Mouse (Mus musculus) limb, embryonic 15.5 days (tissue): ENCODE data around the gene Uhmk1. TPM values are rescaled to one million over a fixed set of nuclear protein-coding genes. Genes with fewer than 3 reads are reported as not detected.

Experiments
- ATAC-seq: fragments of 200-750 bp; cut with Nextera tagmentation; 2 replicates; pipeline ENCODE4 v1.8.0; 2017; ENCODE audit warnings: low read depth, moderate TSS enrichment; ENCODE audit not compliant: insufficient number of reproducible peaks, low FRiP score, low TSS enrichment
- H3K27ac ChIP-seq: fragments of 300-500 bp; sonication (generic); 2 replicates; pipeline ENCODE4 v1.5.1; 2015; ENCODE audit warnings: moderate library complexity, mild to moderate bottlenecking, inconsistent platforms
- H3K27me3 ChIP-seq: fragments of 300-500 bp; sonication (generic); 2 replicates; pipeline ENCODE4 v1.6.1; 2015; ENCODE audit warnings: inconsistent platforms
- H3K36me3 ChIP-seq: fragments of 300-500 bp; sonication (generic); 2 replicates; pipeline ENCODE4 v1.6.1; 2015; ENCODE audit warnings: inconsistent platforms
- H3K4me1 ChIP-seq: fragments of 300-500 bp; sonication (generic); 2 replicates; pipeline ENCODE4 v1.6.1; 2015; ENCODE audit warnings: inconsistent platforms
- H3K4me2 ChIP-seq: fragments of 300-500 bp; sonication (generic); 2 replicates; pipeline ENCODE4 v1.6.1; 2015; ENCODE audit warnings: mild to moderate bottlenecking, inconsistent platforms
- H3K4me3 ChIP-seq: fragments of 300-500 bp; sonication (generic); 2 replicates; pipeline ENCODE4 v1.5.1; 2015; ENCODE audit warnings: mild to moderate bottlenecking, inconsistent platforms
- H3K9ac ChIP-seq: fragments of 300-500 bp; sonication (generic); 2 replicates; pipeline ENCODE4 v1.6.1; 2015; ENCODE audit warnings: inconsistent platforms
- H3K9me3 ChIP-seq: fragments of 300-500 bp; sonication (generic); 2 replicates; pipeline ENCODE4 v1.6.1; 2016; ENCODE audit warnings: inconsistent platforms
- WGBS: fragments of 180-500 bp; shearing (Covaris S2); methylation state at CpG from one replicate; pipeline ENCODE4 v1.1.7; 2015; 5-methylcytosine and 5-hydroxymethylcytosine counted together
- polyA plus RNA-seq: library from polyadenylated mRNA; unstranded; fragments of >200 nt; fragmentation: Nextera tagmentation; extraction: Ambion mirVana; gene quantifications from 2 replicates; pipeline ENCODE4 v1.2.1, GENCODE M21; 2015

The Uhmk1 gene
- polyA plus RNA-seq, 1 experiment from 2014 or later, result 6.7 TPM

DNA sequence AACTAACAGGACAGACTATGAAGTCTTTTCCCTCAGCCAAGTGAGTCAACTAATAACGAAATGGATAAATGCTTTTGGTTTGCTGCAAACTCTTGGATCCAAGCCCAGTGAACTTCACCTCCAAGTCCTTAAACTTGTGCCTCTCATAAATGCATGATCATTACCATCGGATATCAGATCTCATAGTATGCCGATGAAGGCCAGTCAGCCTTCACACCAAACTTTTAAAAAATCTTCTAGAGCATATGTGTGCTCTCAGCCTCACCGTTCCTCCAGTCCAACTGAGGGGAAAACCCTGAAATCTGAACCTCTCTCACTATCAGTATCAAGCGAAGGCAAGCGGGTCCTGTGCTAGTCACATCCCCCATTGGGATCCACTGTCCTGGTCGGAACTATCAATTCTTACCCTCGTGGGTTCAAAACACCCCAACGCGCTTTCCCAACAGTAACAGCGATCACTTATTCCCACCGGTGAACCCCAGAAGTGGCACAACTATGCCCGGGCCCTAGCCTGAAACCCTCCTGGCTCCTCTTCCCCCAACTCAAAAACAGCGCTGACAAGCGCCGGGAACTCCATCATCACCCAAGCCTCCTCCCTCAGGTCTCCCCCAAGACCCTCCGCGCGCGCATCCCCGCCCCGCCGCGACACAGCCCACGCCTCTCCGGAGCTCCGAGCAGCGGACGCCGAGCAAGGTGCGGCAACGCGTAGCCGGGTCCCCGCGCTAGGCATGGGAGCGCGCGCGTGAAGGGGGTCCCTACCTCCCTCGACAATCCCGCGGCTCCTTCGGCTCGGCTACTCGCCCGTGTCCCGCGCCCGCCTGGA, 41.0 kb downstream of the Uhmk1 start:
- Histone ChIP-seq H3K4me1 (peaks cover 5% of the 10 kb centered on the region), H3K36me3 (no peaks in the 10 kb centered on the region), H3K27me3 (no peaks in the 10 kb centered on the region), H3K4me2 (peak overlapping the region; percentile 62), H3K9me3 (no peaks in the 10 kb centered on the region), H3K27ac (peak overlapping the region; percentile 91), H3K9ac (peak overlapping the region; percentile 71), H3K4me3 (peak overlapping the region; percentile 77)
- WGBS, result under 1% methylated on average over 48 of the region's 50 CpGs
- ATAC-seq, result peak; percentile 74

DNA sequence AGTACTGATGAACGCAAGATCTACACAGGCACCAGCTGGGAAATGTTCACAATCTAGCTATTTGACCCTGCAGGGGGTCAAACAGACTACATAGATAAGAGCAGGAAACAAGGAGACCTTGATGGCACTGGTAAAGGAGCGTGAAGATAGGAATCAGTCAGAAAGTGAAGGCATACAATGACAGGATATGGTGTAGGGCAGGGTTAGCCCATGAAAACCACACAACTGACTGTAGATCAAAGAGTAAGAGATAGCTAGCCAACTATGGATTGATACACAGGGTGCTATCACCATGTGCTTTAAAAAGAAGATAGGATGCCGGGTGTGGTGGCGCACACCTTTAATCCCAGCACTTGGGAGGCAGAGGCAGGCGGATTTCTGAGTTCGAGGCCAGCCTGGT, 47.4 kb downstream of the Uhmk1 start:
- no peaks in the 10 kb centered on the region for H3K4me1 ChIP-seq
- H3K27me3 ChIP-seq, result no peaks in the 10 kb centered on the region
- no peak for ATAC-seq
- H3K36me3 ChIP-seq, result peaks cover 17% of the 10 kb centered on the region
- H3K9ac ChIP-seq, result no peak overlapping the region
- no peaks in the 10 kb centered on the region for H3K9me3 ChIP-seq
- H3K4me3 ChIP-seq, result no peak overlapping the region
- WGBS, result 95% methylated on average over 6 of the region's 6 CpGs
- no peak overlapping the region for H3K4me2 ChIP-seq
- H3K27ac ChIP-seq, result no peak overlapping the region

DNA sequence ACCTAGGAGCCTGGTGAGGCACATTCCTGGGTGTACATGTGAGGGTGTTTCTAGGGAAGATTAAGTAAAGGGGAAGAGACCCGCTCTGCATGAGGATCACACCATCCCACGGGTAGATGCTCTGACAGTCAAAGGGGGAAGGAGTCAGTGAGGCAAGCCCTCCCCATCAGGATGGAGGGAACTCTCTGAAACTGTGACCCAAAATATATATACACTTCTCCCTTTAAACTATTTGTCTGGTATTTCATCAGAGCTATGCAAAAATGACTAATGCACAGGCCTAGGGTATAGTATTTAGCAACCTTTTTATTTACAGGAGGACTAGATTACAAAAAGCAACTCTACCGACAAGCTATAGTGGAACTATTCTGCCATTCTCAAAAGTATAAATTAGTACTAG, 50.3 kb downstream of the Uhmk1 start:
- Histone ChIP-seq H3K9me3 (no peaks in the 10 kb centered on the region), H3K36me3 (peaks cover 23% of the 10 kb centered on the region), H3K9ac (no peak overlapping the region), H3K27ac (no peak overlapping the region), H3K4me3 (no peak overlapping the region), H3K4me2 (no peak overlapping the region), H3K27me3 (no peaks in the 10 kb centered on the region), H3K4me1 (no peaks in the 10 kb centered on the region)
- 79% methylated on average over 3 of the region's 3 CpGs for WGBS
- no peak for ATAC-seq

DNA sequence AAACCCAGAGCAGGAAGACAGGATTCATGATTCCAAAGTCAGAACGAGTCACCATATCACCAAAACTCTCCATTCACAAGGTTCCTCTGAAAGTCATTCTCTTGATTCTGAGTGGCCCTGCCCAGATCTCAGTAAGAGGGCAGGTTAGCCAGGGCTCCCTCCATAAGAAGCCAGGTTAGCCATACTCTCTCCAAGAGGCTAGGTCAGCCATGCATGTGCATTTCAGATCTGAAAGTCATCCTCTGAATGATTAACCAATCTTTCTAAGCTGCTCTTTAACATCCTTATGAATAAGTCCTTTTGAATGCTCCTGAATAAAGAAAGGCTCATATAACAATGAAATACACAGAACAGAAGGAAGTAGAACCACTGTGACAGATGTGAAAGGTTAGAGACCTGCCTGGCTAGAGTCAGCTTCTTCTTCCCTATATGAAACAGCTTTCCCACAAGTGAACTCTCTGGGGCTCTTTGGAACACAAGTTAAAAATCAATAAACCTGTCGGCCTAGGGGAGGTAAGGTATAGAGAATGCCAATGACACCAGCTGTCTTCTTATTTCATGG, 51.1 kb downstream of the Uhmk1 start:
- Histone ChIP-seq H3K27me3 (no peaks in the 10 kb centered on the region), H3K9ac (no peak overlapping the region), H3K9me3 (no peaks in the 10 kb centered on the region), H3K4me2 (no peak overlapping the region), H3K36me3 (peaks cover 25% of the 10 kb centered on the region), H3K4me1 (no peaks in the 10 kb centered on the region), H3K27ac (no peak overlapping the region), H3K4me3 (no peak overlapping the region)
- WGBS, result 89% methylated on average over 2 of the region's 2 CpGs
- ATAC-seq, result no peak

DNA sequence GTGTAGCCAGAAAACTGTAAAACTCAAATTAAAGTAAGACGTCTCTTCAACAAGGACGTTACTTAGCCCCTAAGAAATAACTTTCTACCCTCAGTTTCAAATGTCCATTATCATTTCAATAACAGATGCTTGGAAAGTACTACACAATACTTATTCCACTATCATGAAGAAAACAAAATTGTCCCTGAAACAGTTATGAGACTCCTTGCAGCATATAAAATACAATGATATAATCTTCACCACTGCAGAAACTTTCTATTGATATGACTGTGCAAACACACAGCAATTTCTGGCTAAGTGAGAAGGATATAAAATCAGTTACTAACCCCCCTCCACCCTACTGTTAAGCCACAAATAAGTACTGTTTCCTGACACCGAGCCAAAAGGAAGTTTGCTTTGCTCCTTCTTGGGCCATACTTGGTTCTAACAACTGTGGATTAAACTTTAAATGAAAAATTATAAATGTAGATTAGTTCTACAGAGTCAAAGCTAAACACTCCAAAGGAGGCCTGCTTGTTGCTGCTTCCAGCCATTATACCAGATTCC, 51.7 kb downstream of the Uhmk1 start:
- no peak for ATAC-seq
- Histone ChIP-seq H3K4me3 (no peak overlapping the region), H3K9me3 (no peaks in the 10 kb centered on the region), H3K4me2 (no peak overlapping the region), H3K36me3 (peaks cover 30% of the 10 kb centered on the region), H3K27ac (no peak overlapping the region), H3K27me3 (no peaks in the 10 kb centered on the region), H3K4me1 (no peaks in the 10 kb centered on the region), H3K9ac (no peak overlapping the region)
- WGBS, result 77% methylated on average over 3 of the region's 3 CpGs

DNA sequence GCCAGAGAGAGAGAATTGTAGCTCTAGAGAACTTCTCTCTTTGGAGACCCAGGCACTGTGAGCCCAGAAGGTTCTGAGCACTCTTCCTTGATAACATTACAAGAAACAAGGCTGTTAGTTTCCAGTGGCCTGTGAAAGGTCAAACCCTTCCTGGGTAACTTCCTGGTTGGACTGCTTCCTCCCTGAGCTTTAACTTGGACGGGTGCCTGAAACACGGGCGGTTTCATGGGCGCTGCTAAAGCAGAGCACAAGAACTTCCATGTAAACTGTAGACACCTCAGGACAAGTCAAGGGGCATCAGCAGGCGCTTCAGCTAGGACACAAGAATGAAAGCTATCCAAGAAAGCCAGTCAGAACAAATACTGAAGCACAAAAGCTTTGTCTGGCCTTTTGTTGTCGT, 53.3 kb downstream of the Uhmk1 start:
- Histone ChIP-seq H3K27ac (no peak overlapping the region), H3K27me3 (no peaks in the 10 kb centered on the region), H3K9me3 (no peaks in the 10 kb centered on the region), H3K4me1 (no peaks in the 10 kb centered on the region), H3K9ac (no peak overlapping the region), H3K36me3 (peaks cover 42% of the 10 kb centered on the region), H3K4me3 (no peak overlapping the region), H3K4me2 (no peak overlapping the region)
- WGBS, result 87% methylated on average over 6 of the region's 6 CpGs
- ATAC-seq, result no peak

DNA sequence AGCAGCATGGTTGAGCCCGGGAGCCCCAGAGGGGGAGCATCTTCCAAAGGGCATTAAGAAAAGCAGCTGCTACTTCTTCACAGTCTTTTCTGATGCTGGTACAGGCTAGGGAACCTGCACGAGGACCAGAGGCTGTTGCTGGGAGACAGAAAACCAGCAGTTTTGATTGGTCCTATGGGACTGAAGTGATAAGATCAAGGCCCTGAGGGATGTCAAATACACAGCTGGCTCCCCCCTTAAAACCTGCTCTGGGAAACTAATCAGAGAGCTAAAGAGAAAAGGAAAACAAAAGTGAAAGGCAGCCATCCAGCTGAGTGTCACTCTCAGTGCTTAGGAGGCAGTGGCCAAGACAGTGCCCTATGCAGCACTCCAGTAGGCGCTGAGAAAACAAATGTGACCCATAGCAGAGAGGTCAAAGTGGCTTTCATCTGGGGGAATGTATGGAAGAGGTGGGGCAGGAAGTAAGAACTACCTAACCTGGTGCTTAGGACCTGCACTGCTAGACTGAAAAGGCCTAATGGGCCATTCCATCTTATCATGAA, 54.7 kb downstream of the Uhmk1 start:
- Histone ChIP-seq H3K4me3 (no peak overlapping the region), H3K4me2 (no peak overlapping the region), H3K4me1 (no peaks in the 10 kb centered on the region), H3K9ac (no peak overlapping the region), H3K9me3 (no peaks in the 10 kb centered on the region), H3K27ac (no peak overlapping the region), H3K27me3 (no peaks in the 10 kb centered on the region), H3K36me3 (peaks cover 40% of the 10 kb centered on the region)
- ATAC-seq, result no peak
- WGBS, result 64% methylated on average over 3 of the region's 3 CpGs

DNA sequence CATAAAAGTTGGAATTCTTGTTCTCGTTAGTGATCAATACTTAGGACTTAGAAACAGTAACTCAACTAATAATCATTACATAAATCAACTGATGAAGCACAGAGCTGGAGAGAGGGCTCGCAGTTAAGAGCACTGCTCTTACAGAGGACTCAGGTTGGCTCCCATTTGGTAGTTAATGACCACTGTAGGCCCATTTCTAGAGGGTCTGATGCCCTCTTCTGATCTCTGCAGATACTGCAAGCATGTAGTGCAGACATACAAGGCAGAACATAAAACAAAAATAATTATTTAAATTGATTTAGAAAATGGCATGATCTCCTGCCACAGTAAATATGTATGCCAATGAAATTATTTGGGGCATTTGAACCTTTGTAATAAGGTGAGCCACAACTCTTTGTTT, 55.5 kb downstream of the Uhmk1 start:
- H3K36me3 ChIP-seq, result peaks cover 35% of the 10 kb centered on the region
- no peaks in the 10 kb centered on the region for H3K27me3 ChIP-seq
- no peak overlapping the region for H3K4me3 ChIP-seq
- H3K4me1 ChIP-seq, result no peaks in the 10 kb centered on the region
- 65% methylated on average over 2 of the region's 2 CpGs for WGBS
- H3K27ac ChIP-seq, result no peak overlapping the region
- ATAC-seq, result no peak
- no peak overlapping the region for H3K4me2 ChIP-seq
- H3K9ac ChIP-seq, result no peak overlapping the region
- no peaks in the 10 kb centered on the region for H3K9me3 ChIP-seq

DNA sequence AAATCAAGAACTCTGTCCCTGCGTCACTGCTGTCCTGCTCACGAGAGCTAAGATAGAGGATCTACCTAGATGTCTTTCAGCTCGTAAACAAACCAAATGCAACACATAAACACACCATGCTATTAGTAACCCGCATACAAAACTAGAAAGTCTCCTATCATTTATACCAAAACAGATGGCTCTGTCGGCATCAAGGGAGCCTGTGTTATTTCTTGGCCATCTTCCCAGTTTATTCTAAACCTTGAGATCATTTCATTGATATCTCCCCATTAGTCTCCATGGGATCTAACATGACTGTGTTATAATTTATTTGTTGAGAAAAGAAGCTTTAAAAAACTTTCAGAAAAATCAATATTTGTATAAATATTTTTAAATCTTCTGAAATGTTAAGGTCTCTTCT, 59.4 kb downstream of the Uhmk1 start:
- H3K36me3 ChIP-seq, result peaks cover 38% of the 10 kb centered on the region
- ATAC-seq, result no peak

DNA sequence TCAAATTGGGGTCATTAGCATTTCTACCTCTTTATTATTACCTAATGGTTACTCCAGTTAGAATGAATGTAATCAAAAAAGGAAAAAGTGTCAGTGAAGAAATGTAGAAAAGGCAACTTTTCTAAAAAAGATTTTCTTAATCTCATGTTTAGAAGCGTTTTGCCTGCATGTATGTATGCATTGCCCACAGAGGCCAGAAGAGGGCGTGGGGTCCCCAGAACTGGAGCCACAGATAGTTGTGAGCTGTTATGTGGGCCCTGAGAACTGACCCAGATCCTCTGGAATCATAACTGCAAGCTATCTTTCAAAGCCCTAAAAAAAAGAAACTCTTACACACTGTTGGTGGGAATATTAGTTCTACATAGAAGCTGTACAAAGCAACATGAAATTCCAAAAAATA, 59.9 kb downstream of the Uhmk1 start:
- Histone ChIP-seq H3K9me3 (no peaks in the 10 kb centered on the region), H3K4me1 (no peaks in the 10 kb centered on the region), H3K4me2 (no peak overlapping the region), H3K36me3 (peaks cover 36% of the 10 kb centered on the region), H3K27ac (no peak overlapping the region), H3K27me3 (no peaks in the 10 kb centered on the region), H3K9ac (no peak overlapping the region), H3K4me3 (no peak overlapping the region)
- 71% methylated on average over 2 of the region's 2 CpGs for WGBS
- ATAC-seq, result no peak

More for the DNA sequence above, 59.4 kb downstream of the Uhmk1 start:
- H3K27me3 ChIP-seq, result no peaks in the 10 kb centered on the region
- H3K4me3 ChIP-seq, result no peak overlapping the region
- no peak overlapping the region for H3K27ac ChIP-seq
- H3K4me1 ChIP-seq, result no peaks in the 10 kb centered on the region
- H3K9me3 ChIP-seq, result no peaks in the 10 kb centered on the region
- no peak overlapping the region for H3K9ac ChIP-seq
- H3K4me2 ChIP-seq, result no peak overlapping the region
- WGBS, result 74% methylated on average over 5 of the region's 5 CpGs

DNA sequence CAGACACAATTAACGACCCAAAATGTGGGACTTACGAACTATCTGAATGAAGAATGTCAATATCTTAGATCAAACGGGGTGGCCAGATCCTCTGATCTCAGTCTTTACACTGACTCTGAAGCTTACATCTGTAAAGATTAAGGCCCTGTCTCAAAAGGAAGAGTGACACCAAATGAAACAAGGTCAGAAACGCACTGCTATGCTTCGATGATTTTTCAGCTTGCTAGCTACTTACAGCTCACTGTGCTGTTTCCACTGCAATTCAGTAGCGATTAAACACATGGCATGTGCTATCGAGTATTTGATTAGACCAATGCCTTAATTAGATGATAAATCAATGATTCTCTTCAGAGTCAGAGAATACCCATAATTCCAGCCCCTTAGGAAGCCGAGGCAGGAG, 61.2 kb downstream of the Uhmk1 start:
- H3K27me3 ChIP-seq, result no peaks in the 10 kb centered on the region
- H3K27ac ChIP-seq, result no peak overlapping the region
- no peak overlapping the region for H3K4me3 ChIP-seq
- WGBS, result 79% methylated on average over 8 of the region's 8 CpGs
- H3K4me1 ChIP-seq, result no peaks in the 10 kb centered on the region
- H3K36me3 ChIP-seq, result peaks cover 40% of the 10 kb centered on the region
- H3K4me2 ChIP-seq, result no peak overlapping the region
- ATAC-seq, result no peak
- no peaks in the 10 kb centered on the region for H3K9me3 ChIP-seq
- no peak overlapping the region for H3K9ac ChIP-seq

DNA sequence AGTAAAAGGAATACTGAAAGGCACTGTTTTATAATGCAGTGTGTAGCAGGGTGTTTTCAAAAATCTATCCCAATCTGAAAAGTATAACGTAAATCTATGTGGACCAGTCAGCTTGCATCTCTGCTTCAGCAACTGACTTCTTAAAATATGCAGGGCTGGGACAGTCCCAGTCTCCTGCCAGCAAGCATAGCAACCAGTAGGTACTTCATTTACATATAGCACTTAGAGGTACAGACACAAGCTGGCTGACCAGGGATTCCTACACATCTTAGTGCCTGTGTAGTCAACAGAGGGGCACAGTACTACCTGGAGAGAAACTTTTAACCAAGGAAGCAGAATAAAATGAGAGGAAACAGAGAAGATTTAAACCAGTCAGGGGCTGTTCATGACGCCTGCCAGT, 62.6 kb downstream of the Uhmk1 start:
- H3K9me3 ChIP-seq, result no peaks in the 10 kb centered on the region
- H3K4me1 ChIP-seq, result 0 out of 2 replicates have a peak, but pooled peaks cover 3% of the 10 kb centered on the region
- H3K4me3 ChIP-seq, result no peak overlapping the region
- no peak for ATAC-seq
- no peak overlapping the region for H3K27ac ChIP-seq
- H3K36me3 ChIP-seq, result peaks cover 40% of the 10 kb centered on the region
- H3K27me3 ChIP-seq, result no peaks in the 10 kb centered on the region
- H3K4me2 ChIP-seq, result no peak overlapping the region
- 86% methylated on average over 2 of the region's 2 CpGs for WGBS
- H3K9ac ChIP-seq, result no peak overlapping the region
